Mouse (Mus musculus) stomach, postnatal 0 days (tissue): ENCODE measurements around the gene Igsf21.

ENCODE experiments used
- CTCF ChIP-seq: IDR thresholded peaks from 2 replicates; pipeline ENCODE4 v1.5.1; 2016; ENCODE audit warnings: antibody characterized with exemption, low read depth, mild to moderate bottlenecking, moderate library complexity
- EP300 ChIP-seq: optimal IDR thresholded peaks from 2 replicates; pipeline ENCODE3; 2016; ENCODE audit warnings: antibody characterized with exemption

- TF ChIP-seq CTCF (no peak), EP300 (no peak)
Observed at GRCm38 (mm10) chr4:140102581-140103200, 143.9 kb downstream of the Igsf21 start.
